Mouse (Mus musculus) lung, embryonic 16.5 days (tissue): ENCODE data around the gene Mlana. TPM values are rescaled to one million over a fixed set of nuclear protein-coding genes. Genes with fewer than 3 reads are reported as not detected.

Experiments
- ATAC-seq: fragments of 200-750 bp; cut with Nextera tagmentation; 2 replicates; pipeline ENCODE4 v1.8.0; 2017; ENCODE audit warnings: low read depth, mild to moderate bottlenecking, moderate library complexity
- H3K27ac ChIP-seq: fragments of 300-500 bp; sonication (generic); 2 replicates; pipeline ENCODE4 v1.5.1; 2014; ENCODE audit warnings: mild to moderate bottlenecking, control low read depth, low read length
- H3K27me3 ChIP-seq: fragments of 300-500 bp; sonication (generic); 2 replicates; pipeline ENCODE4 v1.6.1; 2014; ENCODE audit warnings: low read depth, low read length, mixed read lengths; ENCODE audit not compliant: control insufficient read depth, insufficient read depth
- H3K36me3 ChIP-seq: fragments of 300-500 bp; sonication (generic); 2 replicates; pipeline ENCODE4 v1.6.1; 2014; ENCODE audit warnings: low read length; ENCODE audit not compliant: control insufficient read depth, insufficient read depth
- H3K4me1 ChIP-seq: fragments of 300-500 bp; sonication (generic); replicated peaks from 2 replicates; pipeline ENCODE4 v1.6.1; 2014; ENCODE audit warnings: low read length, mixed read lengths; ENCODE audit not compliant: control insufficient read depth, insufficient read depth
- H3K4me2 ChIP-seq: fragments of 300-500 bp; sonication (generic); 2 replicates; pipeline ENCODE4 v1.6.1; 2014; ENCODE audit warnings: low read depth, low read length, control low read depth
- H3K4me3 ChIP-seq: fragments of 300-500 bp; sonication (generic); 2 replicates; pipeline ENCODE4 v1.5.1; 2014; ENCODE audit warnings: mild to moderate bottlenecking, low read length, control low read depth
- H3K9ac ChIP-seq: fragments of 300-500 bp; sonication (generic); 2 replicates; pipeline ENCODE4 v1.6.1; 2014; ENCODE audit warnings: low read length, control low read depth
- H3K9me3 ChIP-seq: fragments of 300-500 bp; sonication (generic); 2 replicates; pipeline ENCODE4 v1.6.1; 2016; ENCODE audit warnings: low read length; ENCODE audit not compliant: control insufficient read depth
- WGBS: fragments of 180-500 bp; shearing (Covaris S2); extraction: QIAGEN DNeasy Blood & Tissue Kit; methylation state at CpG from one replicate; pipeline ENCODE4 v1.1.7; 2014; 5-methylcytosine and 5-hydroxymethylcytosine counted together
- polyA plus RNA-seq: library from polyadenylated mRNA; unstranded; fragments of >200 nt; fragmentation: Nextera tagmentation; extraction: Ambion mirVana; gene quantifications from 2 replicates; pipeline ENCODE4 v1.2.1, GENCODE M21; 2015

Mlana gene
- polyA plus RNA-seq, 1 experiment from 2014 or later, result not detected

GRCm38 (mm10) chr19:29683844-29684540 is 13.6 kb upstream of the Mlana start:
- Histone ChIP-seq H3K4me3 (no peak overlapping the region), H3K4me2 (no peak overlapping the region), H3K27ac (no peak overlapping the region), H3K9me3 (peaks cover 14% of the 10 kb centered on the region), H3K36me3 (no peaks in the 10 kb centered on the region), H3K9ac (no peak overlapping the region), H3K4me1 (no peaks in the 10 kb centered on the region), H3K27me3 (peaks cover 37% of the 10 kb centered on the region)
- 47% methylated on average over 16 of the region's 16 CpGs for WGBS
- ATAC-seq, result 0 out of 2 replicates have a peak, but pooled peaks have one; percentile 45

DNA sequence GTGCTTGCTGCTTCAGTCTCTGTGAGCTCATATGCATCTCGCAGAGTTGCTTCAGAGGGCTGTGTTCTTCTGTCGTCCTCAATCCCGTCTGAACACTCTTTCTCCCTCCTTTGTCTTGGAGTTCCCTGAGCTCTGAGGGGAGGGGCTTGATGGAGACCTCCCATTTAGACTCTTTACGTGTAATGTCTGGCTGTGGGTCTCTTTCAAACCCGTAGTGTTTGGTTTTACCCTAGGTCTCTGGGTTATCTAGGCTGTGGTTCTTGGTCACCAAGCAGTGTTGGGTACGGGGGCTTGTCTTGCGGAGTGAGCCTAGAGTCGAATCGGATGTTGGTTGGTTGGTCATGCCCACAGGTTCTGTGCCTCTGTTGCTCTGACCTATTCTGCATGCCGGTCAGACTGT is 2.6 kb upstream of the Mlana start:
- ATAC-seq, result no peak

GRCm38 (mm10) chr19:29696309-29696708 is 1.3 kb upstream of the Mlana start:
- ATAC-seq, result no peak
- Histone ChIP-seq H3K9me3 (peaks cover 7% of the 10 kb centered on the region; the same call in 1 of the 2 replicates), H3K27ac (no peak overlapping the region), H3K27me3 (peaks cover 14% of the 10 kb centered on the region), H3K4me2 (no peak overlapping the region), H3K4me1 (0 out of 2 replicates have a peak, but pooled peaks cover 2% of the 10 kb centered on the region), H3K4me3 (no peak overlapping the region), H3K9ac (no peak overlapping the region), H3K36me3 (no peaks in the 10 kb centered on the region)
- WGBS, result 90% methylated on average over 4 of the region's 4 CpGs

More for the DNA sequence above, 2.6 kb upstream of the Mlana start:
- 88% methylated on average over 10 of the region's 10 CpGs for WGBS
- H3K9ac ChIP-seq, result no peak overlapping the region
- H3K4me3 ChIP-seq, result no peak overlapping the region
- H3K4me1 ChIP-seq, result 0 out of 2 replicates have a peak, but pooled peaks cover 2% of the 10 kb centered on the region
- H3K36me3 ChIP-seq, result no peaks in the 10 kb centered on the region
- H3K9me3 ChIP-seq, result peaks cover 7% of the 10 kb centered on the region; the same call in 1 of the 2 replicates
- H3K27me3 ChIP-seq, result peaks cover 11% of the 10 kb centered on the region
- H3K27ac ChIP-seq, result no peak overlapping the region
- no peak overlapping the region for H3K4me2 ChIP-seq

- Histone ChIP-seq H3K4me2 (no peak overlapping the region), H3K4me1 (0 out of 2 replicates have a peak, but pooled peaks cover 2% of the 10 kb centered on the region), H3K27me3 (peaks cover 14% of the 10 kb centered on the region)
Observed at GRCm38 (mm10) chr19:29696840-29697239, 784 bp upstream of the Mlana start.

DNA sequence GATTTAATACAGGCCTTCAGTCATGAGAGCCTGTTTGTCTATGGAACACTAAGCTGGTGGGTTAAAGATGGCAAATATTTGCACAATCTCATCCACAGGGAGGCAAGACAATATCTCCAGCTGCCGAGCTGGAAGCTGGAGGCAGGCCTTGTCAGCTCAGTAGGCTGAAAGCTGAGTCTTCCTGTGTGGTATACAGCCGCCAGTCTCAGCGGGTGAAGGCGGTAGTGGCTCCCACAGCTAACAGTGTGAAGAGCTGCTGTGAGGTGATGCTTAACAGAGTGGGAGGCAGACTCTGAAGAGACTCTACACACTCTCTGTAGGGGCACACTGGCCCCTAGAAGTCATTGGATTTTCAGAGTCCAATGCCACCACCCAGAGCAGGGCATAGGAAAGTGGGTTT is 4.1 kb downstream of the Mlana start:
- H3K9ac ChIP-seq, result no peak overlapping the region
- no peaks in the 10 kb centered on the region for H3K36me3 ChIP-seq
- ATAC-seq, result no peak
- H3K4me3 ChIP-seq, result no peak overlapping the region
- H3K9me3 ChIP-seq, result no peaks in the 10 kb centered on the region
- H3K4me2 ChIP-seq, result no peak overlapping the region
- H3K4me1 ChIP-seq, result 0 out of 2 replicates have a peak, but pooled peaks cover 2% of the 10 kb centered on the region
- H3K27me3 ChIP-seq, result peaks cover 13% of the 10 kb centered on the region
- 54% methylated on average over 4 of the region's 4 CpGs for WGBS
- no peak overlapping the region for H3K27ac ChIP-seq

More at GRCm38 (mm10) chr19:29696840-29697239, 784 bp upstream of the Mlana start:
- Histone ChIP-seq H3K9ac (no peak overlapping the region), H3K27ac (no peak overlapping the region), H3K36me3 (no peaks in the 10 kb centered on the region), H3K9me3 (peaks cover 7% of the 10 kb centered on the region; the same call in 1 of the 2 replicates), H3K4me3 (no peak overlapping the region)
- ATAC-seq, result no peak

DNA sequence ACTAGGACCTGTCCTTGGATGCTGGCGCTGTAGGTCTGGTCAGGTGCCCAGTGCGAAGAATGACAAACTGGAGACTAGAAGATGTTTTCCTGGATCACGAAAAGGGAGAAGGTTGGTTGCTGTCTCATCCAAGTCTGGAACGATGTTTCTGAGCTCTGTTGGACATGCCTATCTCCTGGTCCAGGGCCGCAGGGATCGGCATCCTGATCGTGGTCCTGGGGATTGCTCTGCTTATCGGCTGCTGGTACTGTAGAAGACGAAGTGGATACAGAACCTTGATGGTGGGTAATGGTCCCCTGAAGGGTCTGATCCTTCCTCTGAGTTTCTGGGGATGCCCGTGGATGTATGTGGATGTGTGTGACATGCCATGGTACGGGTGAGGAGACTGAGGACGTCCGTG is 6.8 kb downstream of the Mlana start:
- Histone ChIP-seq H3K27me3 (peaks cover 10% of the 10 kb centered on the region), H3K4me3 (no peak overlapping the region), H3K9ac (no peak overlapping the region), H3K36me3 (no peaks in the 10 kb centered on the region), H3K4me1 (no peaks in the 10 kb centered on the region), H3K4me2 (no peak overlapping the region), H3K27ac (no peak overlapping the region), H3K9me3 (no peaks in the 10 kb centered on the region)
- no peak for ATAC-seq
- 89% methylated on average over 13 of the region's 13 CpGs for WGBS

GRCm38 (mm10) chr19:29707314-29707898 is 9.8 kb downstream of the Mlana start:
- Histone ChIP-seq H3K9me3 (no peaks in the 10 kb centered on the region), H3K27me3 (peaks cover 7% of the 10 kb centered on the region), H3K4me1 (no peaks in the 10 kb centered on the region), H3K27ac (no peak overlapping the region), H3K36me3 (no peaks in the 10 kb centered on the region), H3K9ac (no peak overlapping the region), H3K4me2 (peak overlapping the region; percentile 50), H3K4me3 (no peak overlapping the region)
- no peak for ATAC-seq
- 79% methylated on average over 9 of the region's 9 CpGs for WGBS

GRCm38 (mm10) chr19:29708003-29708402 is 10.4 kb downstream of the Mlana start:
- 39% methylated on average over 14 of the region's 14 CpGs for WGBS

GRCm38 (mm10) chr19:29708461-29708860 is 10.8 kb downstream of the Mlana start:
- Histone ChIP-seq H3K9me3 (no peaks in the 10 kb centered on the region), H3K4me2 (peak overlapping the region; percentile 50; the same call in 1 of the 2 replicates), H3K9ac (no peak overlapping the region), H3K27ac (no peak overlapping the region), H3K4me3 (no peak overlapping the region), H3K36me3 (no peaks in the 10 kb centered on the region), H3K4me1 (no peaks in the 10 kb centered on the region), H3K27me3 (peaks cover 3% of the 10 kb centered on the region)
- WGBS, result 42% methylated on average over 5 of the region's 5 CpGs
- no peak for ATAC-seq

More at GRCm38 (mm10) chr19:29708003-29708402, 10.4 kb downstream of the Mlana start:
- H3K4me1 ChIP-seq, result no peaks in the 10 kb centered on the region
- ATAC-seq, result no peak
- peaks cover 7% of the 10 kb centered on the region for H3K27me3 ChIP-seq
- no peak overlapping the region for H3K27ac ChIP-seq
- H3K9ac ChIP-seq, result no peak overlapping the region
- H3K4me3 ChIP-seq, result peak overlapping the region; percentile 38
- H3K36me3 ChIP-seq, result no peaks in the 10 kb centered on the region
- no peaks in the 10 kb centered on the region for H3K9me3 ChIP-seq
- peak overlapping the region; percentile 50 for H3K4me2 ChIP-seq
